Comparison of ENCODE assay signal across 23 mouse cellular contexts in genomic region chr7:96903088-96903985, GRCm38 (mm10). TPM values are rescaled to one million over a fixed set of nuclear protein-coding genes. Genes with fewer than 3 reads are reported as not detected.
DNase-seq lines count a peak whose midpoint lies in the region; ATAC-seq and TF ChIP-seq lines count a peak whose summit lies in the region.
"Had no signal": no experiment of that assay in that cellular context is flagged by ENCODE, and none has a peak within 500 bp of the region (broad histone marks: within the 10 kb centered on the region; RNA-seq: fewer than 3 reads in every experiment).

No protein-coding gene starts in this region.

- H3K4me2 ChIP-seq in hindbrain, embryonic 13.5 days: no peak overlapping the region
- H3K4me2 ChIP-seq in hindbrain, postnatal 0 days (ENCODE audit: low read depth, low read length): no peak overlapping the region
- no peak overlapping the region for H3K4me2 ChIP-seq in forebrain, embryonic 12.5 days
- peak overlapping the region; percentile 28 for H3K4me2 ChIP-seq in intestine, embryonic 15.5 days (replicated peaks)
- no peak overlapping the region for H3K4me2 ChIP-seq in kidney, embryonic 16.5 days (replicated peaks; ENCODE audit: low read depth, low read length)
- H3K4me2 ChIP-seq: heart, embryonic 13.5 days; hindbrain, embryonic 14.5 days; limb, embryonic 12.5 days; liver, embryonic 11.5 days had no signal

- in situ Hi-C loops in Patski (cut with MboI; ENCODE audit: low pct_unique_long_range_greater_than_20kb): loop anchor here (25.0 kb wide), 1 partner anchor 116 kb away; no protein-coding TSS in a partner anchor

- 0 out of 2 replicates have a peak overlapping the region, but pooled peaks have one; percentile 13 for H3K27ac ChIP-seq in hindbrain, embryonic 13.5 days
- H3K27ac ChIP-seq in hindbrain, postnatal 0 days: no peak overlapping the region
- H3K27ac ChIP-seq in forebrain, embryonic 12.5 days: 0 out of 2 replicates have a peak overlapping the region, but pooled peaks have one; percentile 42
- no peak overlapping the region for H3K27ac ChIP-seq in intestine, embryonic 15.5 days
- H3K27ac ChIP-seq in kidney, embryonic 16.5 days (ENCODE audit: low read length): no peak overlapping the region
- H3K27ac ChIP-seq: heart, embryonic 13.5 days; hindbrain, embryonic 14.5 days; limb, embryonic 12.5 days; midbrain, embryonic 10.5 days; stomach, postnatal 0 days had no signal

- no peak for ATAC-seq in hindbrain, embryonic 13.5 days (ENCODE audit: low FRiP score)
- no peak for ATAC-seq in hindbrain, postnatal 0 days
- peak; percentile 54 for ATAC-seq in Patski
- ATAC-seq in forebrain, embryonic 12.5 days (ENCODE audit: low FRiP score): 0 out of 2 replicates have a peak, but pooled peaks have one; percentile 10
- peak; percentile 66 for ATAC-seq in intestine, embryonic 15.5 days
- ATAC-seq in kidney, embryonic 16.5 days (ENCODE audit: low FRiP score, low TSS enrichment): no peak

- no peak overlapping the region for H3K4me3 ChIP-seq in hindbrain, embryonic 13.5 days
- no peak overlapping the region for H3K4me3 ChIP-seq in hindbrain, postnatal 0 days (ENCODE audit: low read length)
- no peak overlapping the region for H3K4me3 ChIP-seq in forebrain, embryonic 12.5 days (replicated peaks)
- no peak overlapping the region for H3K4me3 ChIP-seq in intestine, embryonic 15.5 days (replicated peaks)
- H3K4me3 ChIP-seq in kidney, embryonic 16.5 days (ENCODE audit: low read length): no peak overlapping the region
- H3K4me3 ChIP-seq: heart, embryonic 13.5 days; limb, embryonic 12.5 days; midbrain, embryonic 10.5 days had no signal

- H3K9me3 ChIP-seq in hindbrain, embryonic 13.5 days: no peaks in the 10 kb centered on the region
- H3K9me3 ChIP-seq in hindbrain, postnatal 0 days (ENCODE audit: low read length): no peaks in the 10 kb centered on the region
- H3K9me3 ChIP-seq in forebrain, embryonic 12.5 days: no peaks in the 10 kb centered on the region
- H3K9me3 ChIP-seq in intestine, embryonic 15.5 days: no peaks in the 10 kb centered on the region
- no peaks in the 10 kb centered on the region for H3K9me3 ChIP-seq in kidney, embryonic 16.5 days (ENCODE audit: low read length)
- H3K9me3 ChIP-seq: G1E; heart, embryonic 13.5 days; limb, embryonic 12.5 days; midbrain, embryonic 10.5 days had no signal

- H3K9ac ChIP-seq in hindbrain, embryonic 13.5 days: no peak overlapping the region
- H3K9ac ChIP-seq in hindbrain, postnatal 0 days (replicated peaks; ENCODE audit: low read length): no peak overlapping the region
- H3K9ac ChIP-seq in forebrain, embryonic 12.5 days: no peak overlapping the region
- no peak overlapping the region for H3K9ac ChIP-seq in intestine, embryonic 15.5 days
- H3K9ac ChIP-seq in kidney, embryonic 16.5 days (replicated peaks; ENCODE audit: low read length): no peak overlapping the region
- H3K9ac ChIP-seq: heart, embryonic 13.5 days; hindbrain, embryonic 14.5 days; limb, embryonic 12.5 days; liver, postnatal 0 days had no signal

- H3K36me3 ChIP-seq in hindbrain, embryonic 13.5 days: peaks cover 10% of the 10 kb centered on the region
- no peaks in the 10 kb centered on the region for H3K36me3 ChIP-seq in hindbrain, postnatal 0 days (ENCODE audit: insufficient read depth, low read length)
- H3K36me3 ChIP-seq in forebrain, embryonic 12.5 days (replicated peaks): peaks cover 28% of the 10 kb centered on the region
- H3K36me3 ChIP-seq in intestine, embryonic 15.5 days: no peaks in the 10 kb centered on the region; the same call in 1 of the 2 replicates
- peaks cover 9% of the 10 kb centered on the region; the same call in 1 of the 2 replicates for H3K36me3 ChIP-seq in kidney, embryonic 16.5 days (ENCODE audit: insufficient read depth, low read length)
- H3K36me3 ChIP-seq: G1E had no signal

- peaks cover 56% of the 10 kb centered on the region for H3K4me1 ChIP-seq in hindbrain, embryonic 13.5 days (replicated peaks)
- peaks cover 17% of the 10 kb centered on the region; the same call in 1 of the 2 replicates for H3K4me1 ChIP-seq in hindbrain, postnatal 0 days (ENCODE audit: insufficient read depth, low read length)
- H3K4me1 ChIP-seq in forebrain, embryonic 12.5 days: peaks cover 56% of the 10 kb centered on the region
- H3K4me1 ChIP-seq in intestine, embryonic 15.5 days (replicated peaks): no peaks in the 10 kb centered on the region; the same call in 1 of the 2 replicates
- peaks cover 7% of the 10 kb centered on the region; the same call in 1 of the 2 replicates for H3K4me1 ChIP-seq in kidney, embryonic 16.5 days (ENCODE audit: insufficient read depth, low read length)

- DNase-seq in hindbrain, postnatal 0 days (ENCODE audit: low spot score): no peak
- DNase-seq in Patski (ENCODE audit: low read depth, low spot score): peak; percentile 25
- DNase-seq in thymus, postnatal 36 days: no peak
- DNase-seq: adrenal gland, adult 2 months; cerebellum, adult 2 months; cerebellum, postnatal 25 days; gastrocnemius, postnatal 14 days; heart, postnatal 14 days; kidney, postnatal 36 days; liver, postnatal 0 days; right cerebral cortex, postnatal 14 days had no signal

- CTCF ChIA-PET in Patski (lab: Charles Lee): interaction anchor here (1.9 kb wide), 1 partner anchor 10 kb away, joined by 5 read pairs; no protein-coding TSS in a partner anchor

- WGBS in hindbrain, embryonic 13.5 days: 75% methylated on average over 17 of the region's 17 CpGs
- 72% methylated on average over 17 of the region's 17 CpGs for WGBS in hindbrain, postnatal 0 days
- WGBS in forebrain, embryonic 12.5 days: 67% methylated on average over 17 of the region's 17 CpGs
- whole genome bisulfite sequencing in intestine, embryonic 15.5 days: 73% methylated on average over 17 of the region's 17 CpGs
- 88% methylated on average over 17 of the region's 17 CpGs for WGBS in kidney, embryonic 16.5 days

- POLR2A ChIA-PET in Patski (lab: Charles Lee): no interaction called here

- TF ChIP-seq CTCF in hindbrain, postnatal 0 days (IDR thresholded peaks at IDR 0.05; ENCODE audit: low read depth): no peak
- TF ChIP-seq CTCF in Patski (IDR thresholded peaks at IDR 0.05): no peak

- H3K27me3 ChIP-seq in hindbrain, embryonic 13.5 days: 0 out of 2 replicates have a peak, but pooled peaks cover 4% of the 10 kb centered on the region
- H3K27me3 ChIP-seq in hindbrain, postnatal 0 days (ENCODE audit: insufficient read depth, low read length): no peaks in the 10 kb centered on the region
- no peaks in the 10 kb centered on the region for H3K27me3 ChIP-seq in Patski
- no peaks in the 10 kb centered on the region for H3K27me3 ChIP-seq in forebrain, embryonic 12.5 days
- no peaks in the 10 kb centered on the region for H3K27me3 ChIP-seq in intestine, embryonic 15.5 days (replicated peaks)
- H3K27me3 ChIP-seq in kidney, embryonic 16.5 days (ENCODE audit: insufficient read depth, low read length): no peaks in the 10 kb centered on the region
- H3K27me3 ChIP-seq: CH12.LX; limb, embryonic 12.5 days had no signal

RNA-seq across cellular contexts. Expression of gene Nars2, which starts 48.0 kb away (rescaled TPM):
- polyA plus RNA-seq in hindbrain, embryonic 13.5 days (2015; fragmentation: Nextera tagmentation; extraction: Ambion mirVana): 17.5 and 17.6 TPM in 2 replicates
- total RNA-seq in hindbrain, postnatal 0 days (2014; rRNA removed): 7.4 and 10.4 TPM in 2 replicates
- 13.2 and 17.3 TPM in 2 replicates for polyA plus RNA-seq in hindbrain, postnatal 0 days (2015; fragmentation: Nextera tagmentation; extraction: Ambion mirVana)
- 11.8 TPM for polyA plus RNA-seq in Patski (2021)
- 19.9 and 23.8 TPM in 2 replicates for polyA plus RNA-seq in forebrain, embryonic 12.5 days (2016; fragmentation: Nextera tagmentation; extraction: Ambion mirVana)
- polyA plus RNA-seq in intestine, embryonic 15.5 days (2015; fragmentation: Nextera tagmentation; extraction: Ambion mirVana): 25.1 and 25.7 TPM in 2 replicates
- polyA plus RNA-seq in kidney, embryonic 16.5 days (2015; fragmentation: Nextera tagmentation; extraction: Ambion mirVana): 30.8 and 31.6 TPM in 2 replicates

Comparison
In these comparisons a context has a peak if more than half of its experiments do, and no peak if none do; other contexts are left out.
1. H3K27ac ChIP-seq: peak in hindbrain, embryonic 13.5 days (single experiment) and forebrain, embryonic 12.5 days (single experiment); none in hindbrain, postnatal 0 days (single experiment), intestine, embryonic 15.5 days (single experiment) and kidney, embryonic 16.5 days (single experiment).
2. ATAC-seq: peak in Patski (single experiment), forebrain, embryonic 12.5 days (single experiment) and intestine, embryonic 15.5 days (single experiment); none in hindbrain, embryonic 13.5 days (single experiment), hindbrain, postnatal 0 days (single experiment) and kidney, embryonic 16.5 days (single experiment).